Mouse (Mus musculus): Measurements from ENCODE around the gene Mmaa. TPM values are rescaled to one million over a fixed set of nuclear protein-coding genes. Genes with fewer than 3 reads are reported as not detected.

Gene Mmaa
- polyA plus RNA-seq, 1 experiment from 2014 or later: 12.5 TPM

DNA sequence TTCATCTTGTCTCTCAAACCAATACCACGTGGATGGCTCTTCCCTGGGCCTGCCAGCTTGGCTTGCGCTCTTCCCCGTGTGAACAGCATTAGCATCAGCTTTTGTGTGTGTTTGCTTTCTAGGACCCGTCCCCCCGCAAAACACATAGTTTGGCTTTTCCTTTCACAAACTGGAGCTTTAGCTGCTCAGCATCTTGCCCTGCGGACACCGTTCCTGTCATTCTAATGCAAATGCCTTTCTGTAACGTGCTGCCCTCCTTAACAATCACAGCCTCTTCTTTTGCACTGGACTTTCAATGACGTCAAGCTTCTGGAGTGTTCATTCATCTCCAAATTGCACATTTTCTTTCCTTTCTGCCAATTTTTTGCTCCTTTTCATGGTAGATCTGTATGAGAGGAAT lies 70.4 kb downstream of the Mmaa start:
- Histone ChIP-seq H3K27me3 (ENCODE audit: control insufficient read depth, insufficient read depth, low read length) (no peaks in the 10 kb centered on the region), H3K9me3 (ENCODE audit: control insufficient read depth, low read length) (no peaks in the 10 kb centered on the region), H3K4me1 (replicated peaks; ENCODE audit: control insufficient read depth, insufficient read depth, low read length) (no peaks in the 10 kb centered on the region), H3K4me2 (replicated peaks; ENCODE audit: low read depth, low read length) (no peak overlapping the region), H3K9ac (ENCODE audit: low read depth, low read length) (no peak overlapping the region), H3K36me3 (ENCODE audit: control insufficient read depth, insufficient read depth, low read length) (no peaks in the 10 kb centered on the region), H3K27ac (ENCODE audit: low read depth, low read length) (no peak overlapping the region), H3K4me3 (ENCODE audit: low read depth, low read length) (no peak overlapping the region)
- WGBS: 34% methylated on average over 9 of the region's 9 CpGs
- ATAC-seq (ENCODE audit: low FRiP score) (no peak; the same call in 1 of the 2 replicates), DNase-seq (ENCODE audit: low spot score) (no peak)

DNA sequence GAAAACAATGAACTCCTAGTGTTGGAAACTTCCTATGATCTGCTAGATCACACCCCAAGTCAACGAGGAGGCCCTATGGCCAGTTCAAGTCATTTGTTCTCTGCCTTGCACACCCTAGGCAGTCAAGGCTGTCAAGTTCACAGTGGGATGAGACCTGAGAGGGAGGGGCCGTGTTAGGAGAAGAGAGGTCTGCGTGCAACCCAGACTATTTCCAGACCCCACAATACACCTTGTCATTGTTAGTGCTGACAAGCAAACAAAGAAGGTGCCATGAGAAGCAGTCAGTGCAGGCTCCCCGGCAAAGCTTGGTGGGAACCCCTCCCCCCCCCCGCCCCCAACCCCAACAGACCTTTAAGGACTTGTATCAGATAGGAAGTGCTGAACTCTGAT lies 72.0 kb downstream of the Mmaa start:
- Histone ChIP-seq H3K27me3 (ENCODE audit: control insufficient read depth, insufficient read depth, low read length) (no peaks in the 10 kb centered on the region), H3K4me1 (replicated peaks; ENCODE audit: control insufficient read depth, insufficient read depth, low read length) (no peaks in the 10 kb centered on the region), H3K9ac (ENCODE audit: low read depth, low read length) (no peak overlapping the region), H3K4me3 (ENCODE audit: low read depth, low read length) (no peak overlapping the region), H3K27ac (ENCODE audit: low read depth, low read length) (no peak overlapping the region), H3K9me3 (ENCODE audit: control insufficient read depth, low read length) (no peaks in the 10 kb centered on the region), H3K36me3 (ENCODE audit: control insufficient read depth, insufficient read depth, low read length) (no peaks in the 10 kb centered on the region), H3K4me2 (replicated peaks; ENCODE audit: low read depth, low read length) (no peak overlapping the region)
- 67% methylated on average over 5 of the region's 5 CpGs for WGBS
- no peak for ATAC-seq (ENCODE audit: low FRiP score)
- DNase-seq (ENCODE audit: low spot score): no peak

DNA sequence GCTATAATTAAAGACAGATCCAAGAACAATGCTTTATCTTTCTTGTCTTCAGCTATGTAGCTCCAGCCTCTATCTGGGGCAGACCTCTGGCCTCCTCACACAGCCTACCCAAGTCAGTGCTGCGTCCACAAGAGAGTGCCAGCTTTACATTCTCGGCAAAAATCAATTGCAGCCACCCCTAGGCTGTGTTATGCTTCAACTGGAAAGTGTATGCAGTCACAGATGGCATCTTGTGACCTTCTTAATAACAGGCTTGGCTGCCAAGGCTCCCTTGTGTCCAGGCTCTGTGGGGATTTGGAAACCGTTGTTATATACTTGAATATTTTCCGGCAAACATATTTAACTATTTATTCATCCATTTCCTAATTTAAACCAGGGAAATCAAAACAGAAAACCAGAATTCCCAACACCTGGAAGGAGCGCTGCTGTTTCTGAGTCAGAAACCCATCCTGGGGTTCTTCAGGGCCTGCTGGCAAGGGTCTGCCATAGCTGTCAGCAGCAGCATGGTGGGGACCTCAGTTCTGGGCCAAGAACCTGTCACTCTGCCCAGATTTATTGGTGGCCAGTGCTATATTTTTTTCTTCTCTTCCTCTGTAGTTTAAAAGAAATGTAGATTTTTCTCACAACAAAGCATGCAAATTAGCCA lies 72.5 kb downstream of the Mmaa start:
- Histone ChIP-seq H3K4me1 (replicated peaks; ENCODE audit: control insufficient read depth, insufficient read depth, low read length) (no peaks in the 10 kb centered on the region), H3K9me3 (ENCODE audit: control insufficient read depth, low read length) (no peaks in the 10 kb centered on the region), H3K27ac (ENCODE audit: low read depth, low read length) (no peak overlapping the region), H3K27me3 (ENCODE audit: control insufficient read depth, insufficient read depth, low read length) (no peaks in the 10 kb centered on the region), H3K9ac (ENCODE audit: low read depth, low read length) (no peak overlapping the region), H3K36me3 (ENCODE audit: control insufficient read depth, insufficient read depth, low read length) (no peaks in the 10 kb centered on the region), H3K4me2 (replicated peaks; ENCODE audit: low read depth, low read length) (no peak overlapping the region), H3K4me3 (ENCODE audit: low read depth, low read length) (no peak overlapping the region)
- ATAC-seq (ENCODE audit: low FRiP score) (no peak), DNase-seq (ENCODE audit: low spot score) (no peak)
- 59% methylated on average over 5 of the region's 5 CpGs for WGBS

Other genes with a start within 250 kb of the Mmaa start
- gene 1700011L22Rik, start 46.4 kb downstream of the Mmaa start, polyA plus RNA-seq (2014; fragmentation: Nextera tagmentation; extraction: Ambion mirVana): not detected in 2 replicates
- gene Smad1, start 104.6 kb upstream of the Mmaa start, polyA plus RNA-seq (2014; fragmentation: Nextera tagmentation; extraction: Ambion mirVana): 62.6 and 73.4 TPM in 2 replicates